Mouse (Mus musculus) right cerebral cortex, postnatal 36 days (tissue): ENCODE measurements around the gene Zbtb20.

Source experiments
- DNase-seq, 2 experiments: peaks; one replicate each; pipeline ENCODE4 v3.0.0; 2022; ENCODE audit warnings: low spot score in 2 of 2, mixed read lengths in 1 of 2

Zbtb20 gene

GRCm38 (mm10) chr16:43396849-43397628 lies 521.4 kb downstream of the Zbtb20 start:
- no peak for DNase-seq

GRCm38 (mm10) chr16:43397629-43398323 lies 522.1 kb downstream of the Zbtb20 start:
- no peak for DNase-seq

GRCm38 (mm10) chr16:43399428-43399827 lies 523.7 kb downstream of the Zbtb20 start:
- DNase-seq: no peak

GRCm38 (mm10) chr16:43400046-43400445 lies 524.4 kb downstream of the Zbtb20 start:
- DNase-seq: no peak

- no peak for DNase-seq
These were observed 525.3 kb downstream of the Zbtb20 start for GRCm38 (mm10) chr16:43400949-43401348.

- no peak for DNase-seq
These were observed 527.2 kb downstream of the Zbtb20 start for GRCm38 (mm10) chr16:43402888-43403287.

GRCm38 (mm10) chr16:43405089-43405488 lies 529.4 kb downstream of the Zbtb20 start:
- no peak for DNase-seq

GRCm38 (mm10) chr16:43407594-43408142 lies 532.0 kb downstream of the Zbtb20 start:
- no peak for DNase-seq

- no peak for DNase-seq
These were observed 532.9 kb downstream of the Zbtb20 start for GRCm38 (mm10) chr16:43408622-43409021.

- DNase-seq: no peak
These were observed 533.6 kb downstream of the Zbtb20 start for GRCm38 (mm10) chr16:43409108-43409909.

- no peak for DNase-seq
These were observed 534.4 kb downstream of the Zbtb20 start for GRCm38 (mm10) chr16:43409910-43410612.

GRCm38 (mm10) chr16:43410613-43410974 lies 534.9 kb downstream of the Zbtb20 start:
- no peak for DNase-seq

- DNase-seq: no peak
These were observed 540.2 kb downstream of the Zbtb20 start for GRCm38 (mm10) chr16:43415864-43416263.

GRCm38 (mm10) chr16:43419923-43420322 lies 544.2 kb downstream of the Zbtb20 start:
- DNase-seq: no peak

GRCm38 (mm10) chr16:43428955-43429354 lies 553.3 kb downstream of the Zbtb20 start:
- DNase-seq: no peak

- no peak for DNase-seq
These were observed 554.3 kb downstream of the Zbtb20 start for GRCm38 (mm10) chr16:43430030-43430429.

- no peak for DNase-seq
These were observed 556.1 kb downstream of the Zbtb20 start for GRCm38 (mm10) chr16:43431514-43432371.

- DNase-seq: no peak
These were observed 559.3 kb downstream of the Zbtb20 start for GRCm38 (mm10) chr16:43434941-43435340.

- no peak for DNase-seq
These were observed 563.2 kb downstream of the Zbtb20 start for GRCm38 (mm10) chr16:43438878-43439371.

- DNase-seq: no peak
These were observed 565.7 kb downstream of the Zbtb20 start for GRCm38 (mm10) chr16:43441392-43441791.
